Mouse (Mus musculus): ENCODE results near the gene Apba1.

Apba1 gene

GRCm38 (mm10) chr19:23984186-23984585, 225.5 kb downstream of the Apba1 start:
- DNase-seq: no peak

GRCm38 (mm10) chr19:23987291-23987690, 228.6 kb downstream of the Apba1 start:
- DNase-seq: no peak

- no peak for DNase-seq
Measured at GRCm38 (mm10) chr19:23988166-23988565, 229.5 kb downstream of the Apba1 start.

GRCm38 (mm10) chr19:23995766-23996399, 237.2 kb downstream of the Apba1 start:
- no peak for DNase-seq
